Mouse (Mus musculus) left cerebral cortex, adult 8-10 months (tissue): ENCODE measurements around the gene Camta1. TPM values are rescaled to one million over a fixed set of nuclear protein-coding genes. Genes with fewer than 3 reads are reported as not detected.

Source experiments
- DNase-seq, 2 experiments: peaks; one replicate each; pipeline ENCODE4 v3.0.0; 2022; ENCODE audit warnings: low spot score in 2 of 2
- total RNA-seq, 4 experiments: library from RNA; stranded (reverse); gene quantifications; 2 replicates each; pipeline ENCODE4 v1.2.4; 2022

The Camta1 gene
- total RNA-seq, 4 experiments from 2014 or later = 236 to 263 (median 255) TPM

DNA sequence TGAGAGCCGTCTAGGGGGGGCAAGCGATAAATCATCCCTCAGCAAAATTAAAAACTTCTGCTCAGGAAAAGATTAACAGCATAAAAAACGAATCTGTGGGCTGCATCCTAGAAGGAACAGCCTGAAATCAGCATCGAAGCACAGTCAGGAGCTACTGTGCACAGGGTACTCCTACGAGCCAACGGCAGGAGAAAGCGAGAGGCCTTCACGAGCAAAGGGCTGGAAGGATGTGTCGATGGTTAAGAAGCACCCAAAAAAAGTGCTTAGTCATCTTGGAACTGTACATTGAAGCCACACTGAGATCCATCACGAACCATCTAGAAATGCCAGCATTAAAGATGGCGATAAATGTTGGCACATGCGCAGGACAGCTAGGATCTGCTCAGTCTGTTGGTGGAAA is 171.6 kb downstream of the Camta1 start:
- no peak for DNase-seq

DNA sequence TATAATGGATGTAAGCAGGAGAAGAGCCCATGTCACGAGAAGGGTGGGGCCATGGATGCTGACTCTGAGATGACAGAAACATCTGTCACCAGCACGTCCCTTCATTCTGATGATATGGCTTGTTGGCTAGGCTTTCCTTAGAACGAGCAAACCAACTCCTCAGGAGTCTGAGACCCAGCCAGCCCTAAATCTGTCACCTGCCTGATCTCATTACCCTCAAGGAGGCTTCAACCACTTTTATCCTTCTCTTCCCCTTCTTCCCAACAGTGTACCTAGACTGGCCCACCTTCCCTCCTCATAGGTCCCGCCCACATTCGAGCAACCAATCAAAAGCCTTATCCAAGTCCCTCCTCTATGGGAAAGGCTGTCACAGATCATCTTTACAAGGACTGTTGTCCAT is 173.5 kb downstream of the Camta1 start:
- DNase-seq = no peak

DNA sequence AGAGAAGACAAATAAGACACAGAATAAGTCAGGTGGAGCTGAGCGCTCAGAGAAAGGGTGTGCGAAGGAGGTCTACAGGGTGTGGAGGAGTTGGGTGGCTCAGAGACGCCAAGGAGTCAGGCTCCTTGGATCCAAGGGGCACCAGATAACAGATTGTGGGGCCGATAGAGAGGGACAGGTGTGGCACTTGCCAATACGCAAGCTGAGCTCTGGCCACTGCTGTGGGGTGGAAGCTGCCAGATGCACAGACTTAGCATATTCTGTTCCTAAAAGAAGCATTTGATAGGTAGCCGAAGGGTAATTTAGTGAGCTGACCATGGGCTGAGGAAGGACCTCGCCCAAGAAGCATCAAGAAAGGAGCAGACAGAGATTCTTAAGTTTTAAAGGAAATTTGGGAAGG is 177.1 kb downstream of the Camta1 start:
- no peak for DNase-seq

DNA sequence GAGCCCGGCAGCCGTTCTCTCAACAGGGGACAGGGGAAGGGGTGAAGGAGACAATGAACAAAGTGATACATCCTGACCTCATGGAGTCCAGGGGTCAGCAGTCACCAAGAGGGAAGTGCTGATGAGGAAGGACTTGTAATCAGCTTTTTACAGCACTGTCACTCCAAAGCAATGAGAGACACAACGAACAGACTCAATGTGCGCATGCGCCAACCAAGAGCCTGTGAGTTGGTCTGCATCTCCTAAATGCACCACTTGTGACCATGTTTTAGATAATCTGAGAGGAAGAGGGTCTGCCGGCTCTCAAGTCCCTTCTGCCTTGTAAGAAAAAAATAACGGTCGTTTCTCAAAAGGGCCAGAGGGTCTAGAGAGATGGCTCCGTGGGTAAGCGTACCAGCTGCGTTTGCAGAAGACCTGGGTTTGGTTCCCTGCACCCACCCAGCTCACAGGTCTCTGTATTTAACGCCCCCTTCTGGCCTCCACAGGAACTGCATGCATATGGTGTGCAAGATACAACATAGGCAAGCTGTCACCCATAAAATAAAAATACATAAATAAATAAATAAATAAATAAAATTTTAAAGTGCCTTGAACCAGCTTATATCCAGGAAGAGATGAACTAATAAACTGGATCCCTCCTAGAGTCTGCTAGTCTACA is 178.7 kb downstream of the Camta1 start:
- DNase-seq = no peak

DNA sequence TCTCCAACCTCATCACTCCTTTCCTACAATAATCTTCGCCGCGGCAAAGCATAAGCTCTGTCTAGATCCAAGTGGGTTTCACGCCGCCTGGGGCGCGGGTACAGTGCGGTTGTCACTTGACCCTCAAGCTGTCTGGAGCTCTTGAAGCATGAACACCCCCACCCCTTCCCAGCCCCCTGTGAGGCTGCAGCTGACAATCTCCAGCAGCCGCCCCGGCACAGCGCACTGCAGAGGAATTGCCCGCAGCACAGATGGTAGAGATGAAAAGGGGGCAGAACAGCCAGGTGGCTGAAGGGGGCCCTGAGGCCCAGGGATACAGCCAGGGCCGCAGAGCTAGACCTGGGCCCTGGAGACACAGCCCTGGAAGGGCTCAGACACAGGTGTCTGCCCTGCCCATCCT is 189.2 kb downstream of the Camta1 start:
- no peak for DNase-seq

DNA sequence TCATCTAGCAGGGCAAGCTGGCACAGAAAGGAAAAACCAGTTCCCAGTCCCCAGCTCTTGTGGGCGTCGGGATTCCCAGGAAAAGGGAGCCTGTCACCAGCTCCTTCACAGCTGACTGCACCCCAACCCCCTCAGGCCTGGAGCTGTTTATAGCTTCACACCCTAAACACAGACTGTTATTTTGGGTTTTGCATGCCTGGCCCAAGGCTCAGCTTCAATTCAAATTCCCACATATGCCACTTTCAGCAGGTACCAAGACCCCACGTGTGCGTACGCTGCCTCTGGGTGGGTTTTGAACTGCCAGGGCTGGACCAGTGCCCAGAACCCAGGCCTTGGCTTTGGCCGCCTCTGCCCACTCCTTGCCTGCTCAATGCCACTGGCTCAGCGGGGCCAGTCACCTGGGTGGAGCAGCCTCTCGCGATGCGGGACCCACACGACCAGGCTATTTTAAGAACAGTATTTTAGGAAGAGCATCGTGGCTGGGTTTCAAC is 195.2 kb downstream of the Camta1 start:
- peak; percentile 12 to 78 for DNase-seq

DNA sequence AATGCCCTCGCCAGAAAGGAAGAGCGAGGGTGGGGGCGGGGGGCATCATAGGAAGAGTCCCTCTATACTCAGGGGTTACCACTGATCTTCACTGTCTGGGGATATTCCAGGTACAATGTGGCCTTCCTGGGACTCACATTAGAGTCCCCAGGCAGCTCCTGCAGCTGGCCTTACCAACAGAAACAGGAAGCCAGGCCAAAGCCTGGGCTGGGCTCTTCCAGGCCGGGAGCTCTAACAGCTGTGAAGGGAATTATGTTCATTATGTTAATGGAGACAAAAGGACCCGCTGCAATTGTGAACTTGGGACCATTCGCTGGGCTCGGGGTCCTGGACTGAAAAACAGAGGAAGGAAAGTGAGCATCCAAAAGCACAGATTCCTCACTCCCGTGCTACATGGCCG is 200.2 kb downstream of the Camta1 start:
- DNase-seq = no peak

DNA sequence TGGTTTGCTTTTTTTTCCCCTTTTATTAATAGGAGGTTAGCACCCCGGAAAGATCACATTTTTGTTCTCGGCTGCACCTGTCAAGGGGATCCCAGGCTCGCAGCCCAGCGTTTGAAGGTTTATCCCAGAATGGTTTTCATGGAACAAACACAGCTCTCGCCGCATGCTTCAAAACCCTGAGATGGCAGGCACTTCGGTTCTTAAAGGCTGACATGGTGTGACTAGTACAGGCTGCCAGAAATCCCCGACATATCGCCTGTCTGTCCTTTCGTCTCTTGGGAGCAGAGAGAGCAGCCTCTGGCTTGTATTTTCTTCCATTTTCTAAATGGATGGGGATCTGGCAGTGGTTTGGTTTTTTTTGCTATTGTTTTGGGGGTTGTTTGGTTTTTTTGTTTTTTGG is 205.2 kb downstream of the Camta1 start:
- no peak for DNase-seq

DNA sequence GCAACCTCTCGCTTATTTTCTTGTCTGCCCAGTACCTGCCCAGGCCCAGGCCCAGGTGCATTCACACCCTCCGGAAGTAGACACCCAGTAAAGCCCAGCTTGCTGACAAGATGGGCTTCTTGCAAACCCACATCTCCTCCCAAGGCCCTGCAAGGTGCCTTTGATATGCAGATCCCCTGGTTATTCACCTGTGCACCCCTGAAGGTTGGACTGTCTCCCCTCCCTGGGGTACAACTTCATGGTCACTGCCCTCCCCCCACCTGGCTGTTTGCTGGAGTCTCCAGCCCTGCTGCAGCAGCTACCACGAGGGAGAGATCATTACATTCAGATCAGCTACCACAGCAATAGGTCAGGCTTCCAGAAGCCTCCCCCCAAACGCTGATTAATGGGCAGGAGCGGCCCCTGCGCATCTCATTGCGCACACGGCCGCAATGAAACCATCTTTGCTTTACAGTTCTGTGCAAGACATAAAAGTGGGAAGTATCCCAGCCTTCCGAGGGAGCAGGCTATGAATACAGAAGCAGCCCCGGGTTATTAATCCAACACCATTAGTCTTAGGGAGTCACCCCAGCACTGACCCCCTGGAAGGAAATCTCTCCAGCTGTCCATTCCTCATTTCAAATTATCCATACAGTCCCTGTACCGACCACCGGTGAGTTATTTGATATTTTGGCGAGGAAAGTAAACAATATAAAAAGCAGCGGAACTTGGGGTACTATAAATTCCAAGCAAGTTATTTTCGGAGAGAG is 205.9 kb downstream of the Camta1 start:
- no peak for DNase-seq

DNA sequence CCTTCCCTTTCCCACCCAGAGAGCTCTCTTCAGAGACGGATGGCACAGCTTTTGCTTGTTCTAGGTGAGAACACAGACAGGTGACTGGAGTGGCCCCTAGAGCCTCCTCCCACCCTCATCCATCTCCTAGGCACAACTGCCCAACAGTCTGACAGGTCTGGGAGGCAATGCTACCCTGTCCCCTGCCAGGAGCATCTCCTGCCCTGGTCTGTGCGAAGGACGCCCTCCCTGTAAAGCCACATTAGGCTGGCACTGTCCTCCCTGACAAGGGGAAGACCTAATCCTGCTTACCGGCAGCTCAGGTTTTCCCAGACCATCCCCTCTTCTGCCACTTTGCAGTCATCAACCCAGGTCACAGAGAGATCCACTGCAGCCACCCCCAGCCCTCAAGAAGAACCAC is 206.4 kb downstream of the Camta1 start:
- no peak for DNase-seq

DNA sequence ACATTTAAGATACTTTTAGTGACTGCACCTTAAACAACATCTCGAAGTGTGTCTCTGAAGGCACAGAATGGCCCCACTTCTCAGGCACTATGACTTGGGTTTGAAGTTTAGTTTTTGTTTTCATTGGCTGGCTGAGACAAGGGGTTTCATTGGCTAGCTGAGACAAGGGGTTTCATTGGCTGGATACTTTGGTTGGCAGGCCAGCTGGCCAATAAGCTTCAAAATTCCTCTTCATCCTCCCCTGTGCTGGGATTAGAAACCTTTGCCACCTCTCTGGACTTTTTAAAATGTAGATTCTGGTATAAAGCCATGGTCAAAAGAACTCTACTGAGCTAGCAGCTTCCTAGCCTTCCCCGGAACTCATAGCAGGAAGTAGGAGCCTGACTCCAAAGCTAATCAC is 219.3 kb downstream of the Camta1 start:
- DNase-seq = no peak

DNA sequence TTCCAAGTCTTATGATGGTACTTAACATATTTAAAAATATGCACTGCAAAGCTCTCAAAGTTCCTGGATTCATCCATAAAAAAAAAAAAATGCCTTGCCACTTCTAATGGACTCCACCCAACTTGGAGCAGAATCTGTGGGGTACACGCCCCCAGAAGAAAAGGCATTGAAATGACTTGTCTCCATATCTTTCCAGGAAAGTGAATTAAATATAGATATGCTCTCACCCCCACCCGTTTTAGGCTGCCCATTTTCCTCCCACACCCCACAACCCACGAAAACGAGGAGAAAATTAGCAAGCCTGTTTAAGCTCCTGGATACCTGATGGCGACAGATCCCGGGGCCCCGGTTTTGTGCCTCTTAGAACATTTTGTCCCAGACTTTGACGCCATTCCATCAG is 220.7 kb downstream of the Camta1 start:
- peak in 1 of 2 experiments; percentile 60 for DNase-seq

DNA sequence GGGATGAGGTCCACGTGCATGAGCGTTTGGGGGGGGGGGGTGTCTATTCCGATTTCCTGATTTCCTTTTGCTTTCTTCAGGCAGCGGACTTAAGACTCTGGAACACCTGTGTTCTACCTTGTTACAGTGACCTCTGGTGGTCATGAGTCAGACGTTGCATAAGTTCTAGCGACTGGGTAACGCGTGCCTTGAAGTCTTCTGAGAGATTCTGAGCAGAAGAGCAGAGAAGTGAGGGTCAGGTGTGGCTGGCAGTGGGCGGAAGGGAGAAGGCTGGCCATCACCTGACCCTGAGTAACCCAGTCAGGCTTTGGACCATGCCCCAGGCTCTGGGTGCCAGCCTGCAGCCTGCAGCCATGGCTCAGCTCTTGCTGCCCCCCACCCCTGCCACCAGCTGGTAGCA is 222.7 kb downstream of the Camta1 start:
- no peak for DNase-seq

DNA sequence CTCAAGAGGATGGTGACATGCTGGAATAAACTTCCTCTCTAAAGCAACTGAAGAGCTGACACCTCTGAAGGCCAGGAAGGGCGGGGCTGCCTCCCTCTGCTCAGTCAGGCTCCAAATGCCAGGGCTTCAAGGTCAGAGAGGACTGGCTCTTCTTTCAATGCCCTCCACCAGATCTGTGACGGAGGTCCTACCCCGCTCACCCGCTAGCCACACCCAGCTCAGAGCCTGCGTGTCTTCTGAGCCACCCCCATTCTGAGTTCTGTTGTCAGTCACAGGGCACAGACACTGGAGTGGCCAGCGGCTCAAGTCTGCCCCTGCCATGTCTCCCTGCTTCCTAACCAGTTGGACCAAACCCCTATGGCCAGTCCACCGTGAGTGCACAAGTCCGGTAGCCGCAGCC is 224.3 kb downstream of the Camta1 start:
- DNase-seq = no peak

DNA sequence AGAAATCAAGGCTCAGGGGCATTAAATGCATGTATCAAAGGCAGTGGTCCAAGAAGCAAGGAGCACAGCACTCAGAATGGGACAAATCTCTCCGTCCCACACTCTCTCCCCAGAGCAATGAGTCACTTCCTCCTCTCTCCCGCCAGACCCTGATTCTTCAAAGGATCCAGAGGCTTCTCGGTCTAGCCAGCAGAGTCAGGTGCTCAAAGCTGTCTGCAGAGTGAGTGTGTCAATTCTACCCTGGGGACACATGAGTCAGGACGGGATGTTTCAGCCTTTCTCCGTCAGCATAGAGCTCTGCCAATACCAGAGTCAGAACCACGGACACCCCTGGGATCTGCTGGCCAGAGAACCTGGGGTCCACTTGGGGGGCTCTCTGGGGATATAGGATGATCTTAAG is 226.9 kb downstream of the Camta1 start:
- no peak for DNase-seq

DNA sequence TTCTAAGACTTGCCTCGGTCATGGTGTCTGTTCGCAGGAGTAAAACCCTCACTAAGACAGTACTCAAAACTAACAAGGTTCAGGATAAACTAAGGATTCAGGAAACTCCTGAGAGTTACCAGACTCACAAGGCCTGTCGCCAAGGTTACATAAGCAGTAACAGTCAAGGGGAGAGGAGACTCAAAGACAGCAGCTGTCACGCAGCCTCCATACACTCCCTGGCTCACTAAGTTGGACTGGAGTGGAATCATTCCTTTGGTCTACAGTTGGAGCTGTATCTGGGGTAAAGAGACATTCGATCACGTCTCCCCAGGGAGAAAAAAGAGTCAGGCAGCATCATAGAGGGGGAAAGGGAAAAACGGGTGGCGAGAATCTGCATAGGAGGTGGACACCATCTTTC is 227.9 kb downstream of the Camta1 start:
- DNase-seq = no peak

DNA sequence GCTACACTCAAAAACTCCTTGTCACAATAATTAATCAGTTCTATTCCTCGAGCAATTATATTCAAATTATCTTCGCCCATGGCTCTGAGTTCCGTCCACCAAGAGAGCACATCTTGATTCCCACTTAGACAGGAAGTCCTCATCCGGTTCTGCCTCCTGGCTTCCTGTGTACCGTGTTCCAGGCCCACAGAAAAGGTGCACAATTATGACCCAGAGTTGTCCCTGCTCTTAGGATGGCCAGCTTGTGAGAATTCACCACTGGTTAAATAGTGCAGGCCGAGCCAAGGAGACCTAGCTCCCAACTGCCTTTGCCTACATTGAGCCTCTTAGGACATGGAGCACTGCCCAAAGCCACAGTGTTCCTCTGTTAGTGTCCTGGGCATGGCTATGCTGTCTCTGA is 229.4 kb downstream of the Camta1 start:
- DNase-seq = no peak

DNA sequence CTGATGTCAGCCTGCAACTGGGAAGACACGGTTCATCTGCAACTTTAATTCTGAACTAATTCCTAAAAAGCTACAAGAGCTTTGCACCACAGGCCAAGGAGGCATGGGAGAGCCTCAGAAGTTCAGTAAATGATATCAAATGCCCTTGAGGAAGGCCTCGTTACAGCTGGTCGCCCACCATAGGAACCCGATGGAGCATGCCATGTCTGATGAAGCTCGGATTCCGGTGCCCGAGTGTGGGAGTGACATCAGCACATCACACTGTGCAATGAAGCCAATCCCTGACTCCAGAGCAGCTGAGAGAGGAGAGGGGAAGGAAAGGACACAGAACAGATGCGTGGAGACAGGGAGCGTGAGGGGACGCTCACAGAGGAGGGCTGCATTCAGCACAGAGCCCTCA is 231.0 kb downstream of the Camta1 start:
- no peak for DNase-seq

DNA sequence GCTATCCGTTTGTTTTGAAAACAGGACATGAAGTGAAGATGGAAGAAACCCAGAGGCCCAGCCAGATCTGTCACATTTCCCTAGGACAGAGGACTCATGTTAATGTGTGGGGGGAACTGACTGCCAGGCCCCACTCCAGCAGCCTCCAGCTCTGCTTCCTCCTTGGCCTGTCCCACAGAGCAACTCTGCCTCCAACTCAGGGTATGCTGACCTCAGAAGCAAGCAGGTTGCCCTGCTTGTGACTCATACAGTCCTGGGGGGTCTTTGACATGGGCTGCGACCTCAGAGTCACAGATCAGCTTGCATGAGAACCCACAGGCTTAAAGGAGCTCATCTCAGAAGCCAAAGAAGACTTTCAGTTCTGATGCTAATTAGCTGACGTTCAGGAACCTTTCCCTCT is 231.4 kb downstream of the Camta1 start:
- no peak for DNase-seq

DNA sequence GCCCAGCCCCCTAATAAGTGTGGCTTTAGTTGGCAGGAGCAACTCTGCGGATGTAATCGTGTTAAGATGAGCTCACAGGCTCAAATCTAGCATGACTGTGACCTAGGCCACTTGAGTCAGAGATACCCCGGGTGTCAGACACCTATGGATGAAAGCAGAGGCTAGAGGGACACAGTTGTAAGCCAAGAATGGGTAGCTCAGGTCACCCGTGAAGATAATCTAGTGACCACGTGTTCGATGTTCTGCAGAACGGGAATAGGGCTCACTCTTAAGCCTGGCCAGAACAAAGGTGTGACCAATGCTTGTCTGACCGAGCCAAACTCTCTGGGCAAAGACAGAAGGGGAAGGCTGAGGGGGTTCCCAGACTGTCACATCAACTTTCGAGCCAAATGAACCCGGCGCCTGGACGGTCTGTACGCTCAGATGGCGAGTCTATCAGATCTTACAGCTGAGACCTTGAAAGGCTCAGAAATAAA is 242.1 kb downstream of the Camta1 start:
- DNase-seq = no peak

DNA sequence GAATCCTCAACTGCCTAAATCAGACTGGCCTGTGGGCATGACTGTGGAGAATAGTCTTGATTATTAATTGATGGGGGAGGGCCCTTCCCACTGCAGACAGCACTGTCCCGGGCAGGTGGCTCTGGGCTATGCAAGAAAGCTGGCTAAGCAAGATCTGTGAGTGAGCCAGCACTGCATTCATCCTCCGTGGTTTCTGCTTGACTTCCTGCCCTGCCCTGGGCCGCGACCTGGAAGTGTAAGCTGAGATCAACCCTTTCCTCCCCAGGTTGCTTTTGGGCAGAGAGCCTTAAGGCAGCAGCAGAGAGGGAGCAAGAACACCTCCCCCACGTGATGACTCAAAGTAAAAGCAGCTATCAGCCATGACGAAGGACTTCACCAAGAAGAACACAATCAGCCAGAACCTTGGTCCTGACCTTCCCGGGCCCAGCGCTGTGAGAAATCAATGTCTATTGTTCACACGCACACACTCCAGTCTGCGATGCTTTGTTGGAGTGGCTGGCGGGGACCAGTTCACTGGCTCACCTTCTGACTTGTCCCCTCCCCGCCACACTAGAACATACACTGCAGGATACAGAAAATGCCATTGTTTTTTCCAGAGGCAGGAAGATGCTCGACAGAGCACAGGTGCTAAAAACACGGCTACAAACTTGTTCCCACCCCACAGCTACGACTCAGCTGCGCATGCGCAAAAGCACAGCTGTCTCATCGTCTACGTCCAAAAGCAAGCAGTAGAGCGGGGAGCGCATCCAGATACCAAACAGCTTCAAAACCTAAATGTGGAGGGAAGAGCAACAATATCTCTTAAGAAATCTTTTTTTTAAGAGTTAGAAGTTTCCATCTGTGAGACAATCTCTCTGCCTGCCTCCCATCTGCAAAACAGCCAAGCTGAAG is 243.0 kb downstream of the Camta1 start:
- no peak for DNase-seq

DNA sequence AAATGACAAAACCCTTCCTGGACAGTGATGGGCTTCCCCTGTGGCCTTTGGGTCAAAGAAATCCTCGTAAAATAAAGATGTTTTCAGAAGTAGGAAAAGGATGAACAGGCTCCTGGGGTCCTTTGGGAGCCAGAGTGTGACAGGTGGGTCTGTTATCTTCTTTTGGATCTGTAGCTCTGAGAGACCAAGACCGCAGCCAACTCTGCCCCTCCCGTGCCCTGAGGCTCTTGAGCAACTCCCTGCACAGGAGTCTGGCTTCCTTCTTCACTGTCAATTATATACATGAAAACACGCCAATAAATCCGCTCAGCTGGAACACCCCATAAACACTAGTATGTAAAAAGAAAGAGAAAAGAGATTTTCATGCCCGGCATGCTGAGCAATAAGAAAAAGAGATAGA is 250.1 kb downstream of the Camta1 start:
- DNase-seq = no peak
